Mouse (Mus musculus) embryonic facial prominence, embryonic 12.5 days (tissue): Measurements from ENCODE around the gene 2210407C18Rik. TPM values are rescaled to one million over a fixed set of nuclear protein-coding genes. Genes with fewer than 3 reads are reported as not detected.

Source experiments
- ATAC-seq: fragments of 200-750 bp; cut with Nextera tagmentation; 2 replicates; pipeline ENCODE4 v1.8.0; 2017; ENCODE audit not compliant: insufficient number of reproducible peaks, insufficient read depth, low FRiP score, low TSS enrichment
- H3K27ac ChIP-seq: fragments of 300-500 bp; sonication (generic); 2 replicates; pipeline ENCODE4 v1.5.1; 2016; ENCODE audit warnings: mild to moderate bottlenecking
- H3K27me3 ChIP-seq: fragments of 300-500 bp; sonication (generic); 2 replicates; pipeline ENCODE4 v1.6.1; 2016; ENCODE audit warnings: mild to moderate bottlenecking, moderate library complexity
- H3K36me3 ChIP-seq: fragments of 300-500 bp; sonication (generic); 2 replicates; pipeline ENCODE4 v1.6.1; 2016; ENCODE audit warnings: mild to moderate bottlenecking
- H3K4me1 ChIP-seq: fragments of 300-500 bp; sonication (generic); 2 replicates; pipeline ENCODE4 v1.6.1; 2016
- H3K4me2 ChIP-seq: fragments of 300-500 bp; sonication (generic); replicated peaks from 2 replicates; pipeline ENCODE4 v1.6.1; 2016; ENCODE audit warnings: mild to moderate bottlenecking, moderate library complexity
- H3K4me3 ChIP-seq: fragments of 300-500 bp; sonication (generic); 2 replicates; pipeline ENCODE4 v1.5.1; 2016; ENCODE audit warnings: mild to moderate bottlenecking
- H3K9ac ChIP-seq: fragments of 300-500 bp; sonication (generic); 2 replicates; pipeline ENCODE4 v1.6.1; 2016; ENCODE audit warnings: mild to moderate bottlenecking, moderate library complexity
- H3K9me3 ChIP-seq: fragments of 300-500 bp; sonication (generic); 2 replicates; pipeline ENCODE4 v1.6.1; 2016; ENCODE audit warnings: mild to moderate bottlenecking, moderate library complexity
- WGBS: fragments of 180-500 bp; shearing (Covaris S2); methylation state at CpG from one replicate; pipeline ENCODE4 v1.1.7; 2016; 5-methylcytosine and 5-hydroxymethylcytosine counted together
- polyA plus RNA-seq: library from polyadenylated mRNA; unstranded; fragments of >200 nt; fragmentation: Nextera tagmentation; extraction: Ambion mirVana; gene quantifications from 2 replicates; pipeline ENCODE4 v1.2.1, GENCODE M21; 2016

Gene 2210407C18Rik
- polyA plus RNA-seq = not detected in 2 replicates

GRCm38 (mm10) chr11:58615975-58616374, at the start of gene 2210407C18Rik:
Gene 2210407C18Rik (minus strand): TSS chr11:58616075.
- WGBS = 89% methylated on average over 4 of the region's 4 CpGs
- no peaks in the 10 kb centered on the region for H3K9me3 ChIP-seq

GRCm38 (mm10) chr11:58658596-58658995, 42.7 kb upstream of the 2210407C18Rik start, which contains the start of gene Olfr322:
Gene Olfr322 (plus strand): TSS chr11:58658782.
- Histone ChIP-seq H3K4me3 (no peak within 1 kb of the TSS), H3K27me3 (no peaks in the 10 kb centered on the region), H3K9ac (no peak within 1 kb of the TSS), H3K27ac (no peak within 1 kb of the TSS), H3K4me2 (no peak within 1 kb of the TSS), H3K36me3 (no peaks in the 10 kb centered on the region), H3K9me3 (no peaks in the 10 kb centered on the region), H3K4me1 (no peaks in the 10 kb centered on the region)
- 87% methylated on average over 4 of the region's 4 CpGs for WGBS
- ATAC-seq = no peak

More at GRCm38 (mm10) chr11:58615975-58616374, at the start of gene 2210407C18Rik:
- no peaks in the 10 kb centered on the region for H3K36me3 ChIP-seq
- H3K27ac ChIP-seq = no peak within 1 kb of the TSS
- no peak within 1 kb of the TSS for H3K9ac ChIP-seq
- no peaks in the 10 kb centered on the region for H3K4me1 ChIP-seq
- H3K4me2 ChIP-seq = no peak within 1 kb of the TSS
- no peaks in the 10 kb centered on the region for H3K27me3 ChIP-seq
- H3K4me3 ChIP-seq = no peak within 1 kb of the TSS
- no peak for ATAC-seq

- ATAC-seq = no peak
- Histone ChIP-seq H3K36me3 (no peaks in the 10 kb centered on the region), H3K27ac (no peak overlapping the region)
These were observed 39.3 kb upstream of the 2210407C18Rik start for GRCm38 (mm10) chr11:58655151-58655550.

GRCm38 (mm10) chr11:58643350-58643749, 27.5 kb upstream of the 2210407C18Rik start:
- peaks cover 9% of the 10 kb centered on the region for H3K4me1 ChIP-seq
- WGBS = 33% methylated on average over 6 of the region's 6 CpGs
- H3K9me3 ChIP-seq = no peaks in the 10 kb centered on the region

More at GRCm38 (mm10) chr11:58655151-58655550, 39.3 kb upstream of the 2210407C18Rik start:
- no peak overlapping the region for H3K9ac ChIP-seq
- H3K4me2 ChIP-seq = no peak overlapping the region
- 82% methylated on average over 3 of the region's 3 CpGs for WGBS
- no peaks in the 10 kb centered on the region for H3K9me3 ChIP-seq
- H3K27me3 ChIP-seq = no peaks in the 10 kb centered on the region
- no peak overlapping the region for H3K4me3 ChIP-seq
- H3K4me1 ChIP-seq = no peaks in the 10 kb centered on the region

GRCm38 (mm10) chr11:58641638-58642358, 25.9 kb upstream of the 2210407C18Rik start:
- Histone ChIP-seq H3K4me2 (no peak overlapping the region), H3K27ac (0 out of 2 replicates have a peak overlapping the region, but pooled peaks have one; percentile 19), H3K9ac (no peak overlapping the region), H3K27me3 (peaks cover 23% of the 10 kb centered on the region), H3K36me3 (no peaks in the 10 kb centered on the region), H3K4me3 (no peak overlapping the region), H3K9me3 (no peaks in the 10 kb centered on the region), H3K4me1 (peaks cover 9% of the 10 kb centered on the region)
- 83% methylated on average over 13 of the region's 13 CpGs for WGBS
- peak; percentile 81; the same call in 1 of the 2 replicates for ATAC-seq

More at GRCm38 (mm10) chr11:58643350-58643749, 27.5 kb upstream of the 2210407C18Rik start:
- H3K27ac ChIP-seq = no peak overlapping the region
- peaks cover 23% of the 10 kb centered on the region for H3K27me3 ChIP-seq
- ATAC-seq = no peak
- no peak overlapping the region for H3K4me3 ChIP-seq
- H3K9ac ChIP-seq = no peak overlapping the region
- no peak overlapping the region for H3K4me2 ChIP-seq
- H3K36me3 ChIP-seq = no peaks in the 10 kb centered on the region

GRCm38 (mm10) chr11:58641057-58641456, 25.2 kb upstream of the 2210407C18Rik start:
- peaks cover 9% of the 10 kb centered on the region for H3K4me1 ChIP-seq
- WGBS = 21% methylated on average over 14 of the region's 14 CpGs
- peak overlapping the region; percentile 28; the same call in 1 of the 2 replicates for H3K9ac ChIP-seq
- peaks cover 23% of the 10 kb centered on the region for H3K27me3 ChIP-seq
- peak overlapping the region; percentile 73 for H3K4me2 ChIP-seq
- H3K27ac ChIP-seq = no peak overlapping the region
- no peaks in the 10 kb centered on the region for H3K36me3 ChIP-seq
- no peaks in the 10 kb centered on the region for H3K9me3 ChIP-seq
- ATAC-seq = no peak
- peak overlapping the region; percentile 33 for H3K4me3 ChIP-seq

- H3K9me3 ChIP-seq = no peaks in the 10 kb centered on the region
- H3K4me3 ChIP-seq = peak within 1 kb of the TSS; percentile 33
- H3K36me3 ChIP-seq = no peaks in the 10 kb centered on the region
- H3K27me3 ChIP-seq = peaks cover 23% of the 10 kb centered on the region
- peaks cover 9% of the 10 kb centered on the region for H3K4me1 ChIP-seq
- peak within 1 kb of the TSS; percentile 42; the same call in 1 of the 2 replicates for H3K27ac ChIP-seq
- H3K4me2 ChIP-seq = peak within 1 kb of the TSS; percentile 73
- WGBS = 2% methylated on average over 34 of the region's 34 CpGs
- peak within 1 kb of the TSS; percentile 28; the same call in 1 of the 2 replicates for H3K9ac ChIP-seq
- ATAC-seq = peak; percentile 35; the same call in 1 of the 2 replicates
These were observed 24.5 kb upstream of the 2210407C18Rik start, which contains the start of gene Trim58 for GRCm38 (mm10) chr11:58640272-58640867. Gene Trim58 (plus strand): TSS chr11:58640465.

GRCm38 (mm10) chr11:58638176-58638701, 22.4 kb upstream of the 2210407C18Rik start:
- 48% methylated on average over 7 of the region's 7 CpGs for WGBS
- H3K4me3 ChIP-seq = no peak overlapping the region
- peaks cover 9% of the 10 kb centered on the region for H3K4me1 ChIP-seq
- no peak overlapping the region for H3K9ac ChIP-seq
- no peaks in the 10 kb centered on the region for H3K9me3 ChIP-seq
- peaks cover 23% of the 10 kb centered on the region for H3K27me3 ChIP-seq
- H3K27ac ChIP-seq = no peak overlapping the region
- ATAC-seq = no peak
- H3K4me2 ChIP-seq = no peak overlapping the region
- H3K36me3 ChIP-seq = no peaks in the 10 kb centered on the region

GRCm38 (mm10) chr11:58636376-58636977, 20.6 kb upstream of the 2210407C18Rik start:
- WGBS = 25% methylated on average over 4 of the region's 4 CpGs
- Histone ChIP-seq H3K4me2 (no peak overlapping the region), H3K36me3 (no peaks in the 10 kb centered on the region), H3K4me3 (no peak overlapping the region), H3K27me3 (peaks cover 16% of the 10 kb centered on the region), H3K27ac (no peak overlapping the region), H3K4me1 (peaks cover 9% of the 10 kb centered on the region), H3K9ac (no peak overlapping the region), H3K9me3 (no peaks in the 10 kb centered on the region)
- ATAC-seq = no peak

GRCm38 (mm10) chr11:58634878-58635277, 19.0 kb upstream of the 2210407C18Rik start:
- Histone ChIP-seq H3K9ac (no peak overlapping the region), H3K27me3 (peaks cover 2% of the 10 kb centered on the region; the same call in 1 of the 2 replicates), H3K4me1 (no peaks in the 10 kb centered on the region), H3K4me3 (no peak overlapping the region), H3K4me2 (no peak overlapping the region), H3K36me3 (no peaks in the 10 kb centered on the region), H3K27ac (no peak overlapping the region), H3K9me3 (no peaks in the 10 kb centered on the region)
- no peak for ATAC-seq
- WGBS = 62% methylated on average over 4 of the region's 4 CpGs

GRCm38 (mm10) chr11:58630401-58630800, 14.5 kb upstream of the 2210407C18Rik start, which contains the start of gene Olfr323:
Gene Olfr323 (minus strand): TSS chr11:58630501.
- no peaks in the 10 kb centered on the region for H3K4me1 ChIP-seq
- no peaks in the 10 kb centered on the region for H3K9me3 ChIP-seq

More at GRCm38 (mm10) chr11:58630401-58630800, 14.5 kb upstream of the 2210407C18Rik start, which contains the start of gene Olfr323:
- Histone ChIP-seq H3K36me3 (no peaks in the 10 kb centered on the region), H3K4me3 (no peak within 1 kb of the TSS), H3K27ac (no peak within 1 kb of the TSS), H3K9ac (no peak within 1 kb of the TSS), H3K27me3 (no peaks in the 10 kb centered on the region), H3K4me2 (no peak within 1 kb of the TSS)
- 76% methylated on average over 5 of the region's 5 CpGs for WGBS
- ATAC-seq = no peak
